Mouse (Mus musculus): ENCODE data around the gene Carm1.

Carm1 gene

GRCm38 (mm10) chr9:21616232-21616781 is 69.6 kb downstream of the Carm1 start:
- DNase-seq = peak; percentile 88 to 89

- peak in 1 of 2 experiments; percentile 20 for DNase-seq
Measured at GRCm38 (mm10) chr9:21617066-21617465, 70.4 kb downstream of the Carm1 start.

- DNase-seq = no peak
Measured at GRCm38 (mm10) chr9:21620229-21620628, 73.5 kb downstream of the Carm1 start.

- DNase-seq = no peak
Measured at GRCm38 (mm10) chr9:21622676-21623075, 76.0 kb downstream of the Carm1 start.

- DNase-seq = no peak
Measured at GRCm38 (mm10) chr9:21625342-21626339, 78.9 kb downstream of the Carm1 start.

- no peak for DNase-seq
Measured at GRCm38 (mm10) chr9:21626571-21626970, 79.9 kb downstream of the Carm1 start.

GRCm38 (mm10) chr9:21627145-21627795 is 80.6 kb downstream of the Carm1 start:
- DNase-seq = no peak

- DNase-seq = peak; percentile 61 to 66
Measured at GRCm38 (mm10) chr9:21630673-21631072, 84.0 kb downstream of the Carm1 start.

- DNase-seq = no peak
Measured at GRCm38 (mm10) chr9:21633106-21633505, 86.4 kb downstream of the Carm1 start.

GRCm38 (mm10) chr9:21635639-21636038 is 88.9 kb downstream of the Carm1 start:
- DNase-seq = peak; percentile 28 to 46

GRCm38 (mm10) chr9:21639031-21639430 is 92.3 kb downstream of the Carm1 start:
- peak; percentile 29 to 49 for DNase-seq
